Mouse (Mus musculus): ENCODE data around the gene Cobl. TPM values are rescaled to one million over a fixed set of nuclear protein-coding genes. Genes with fewer than 3 reads are reported as not detected.

The Cobl gene
- polyA plus RNA-seq, 1 experiment from 2014 or later, result 3.3 TPM

- Histone ChIP-seq H3K27ac (ENCODE audit: low read depth, low read length) (no peak overlapping the region), H3K4me2 (replicated peaks; ENCODE audit: low read depth, low read length) (no peak overlapping the region), H3K4me3 (ENCODE audit: low read depth, low read length) (no peak overlapping the region), H3K4me1 (replicated peaks; ENCODE audit: control insufficient read depth, insufficient read depth, low read length) (no peaks in the 10 kb centered on the region), H3K9ac (ENCODE audit: low read depth, low read length) (no peak overlapping the region), H3K27me3 (ENCODE audit: control insufficient read depth, insufficient read depth, low read length) (no peaks in the 10 kb centered on the region), H3K9me3 (ENCODE audit: control insufficient read depth, low read length) (no peaks in the 10 kb centered on the region), H3K36me3 (ENCODE audit: control insufficient read depth, insufficient read depth, low read length) (no peaks in the 10 kb centered on the region)
- no peak for DNase-seq (ENCODE audit: low spot score)
- peak; percentile 34; the same call in 1 of the 2 replicates for ATAC-seq (ENCODE audit: low FRiP score)
- 76% methylated on average over 5 of the region's 5 CpGs for WGBS
Observed at GRCm38 (mm10) chr11:12257324-12258118, 207.2 kb downstream of the Cobl start.

GRCm38 (mm10) chr11:12245327-12245915 lies 219.3 kb downstream of the Cobl start:
- 76% methylated on average over 4 of the region's 4 CpGs for WGBS
- no peaks in the 10 kb centered on the region for H3K36me3 ChIP-seq (ENCODE audit: control insufficient read depth, insufficient read depth, low read length)
- no peak overlapping the region for H3K4me2 ChIP-seq (replicated peaks; ENCODE audit: low read depth, low read length)

GRCm38 (mm10) chr11:12236341-12236740 lies 228.4 kb downstream of the Cobl start:
- H3K36me3 ChIP-seq (ENCODE audit: control insufficient read depth, insufficient read depth, low read length), result no peaks in the 10 kb centered on the region
- no peak overlapping the region for H3K9ac ChIP-seq (ENCODE audit: low read depth, low read length)
- H3K9me3 ChIP-seq (ENCODE audit: control insufficient read depth, low read length), result no peaks in the 10 kb centered on the region
- no peak for DNase-seq (ENCODE audit: low spot score)
- no peak overlapping the region for H3K4me2 ChIP-seq (replicated peaks; ENCODE audit: low read depth, low read length)
- no peak overlapping the region for H3K27ac ChIP-seq (ENCODE audit: low read depth, low read length)
- 56% methylated on average over 1 of the region's 1 CpGs for WGBS
- ATAC-seq (ENCODE audit: low FRiP score), result no peak
- no peaks in the 10 kb centered on the region for H3K27me3 ChIP-seq (ENCODE audit: control insufficient read depth, insufficient read depth, low read length)
- no peak overlapping the region for H3K4me3 ChIP-seq (ENCODE audit: low read depth, low read length)
- H3K4me1 ChIP-seq (replicated peaks; ENCODE audit: control insufficient read depth, insufficient read depth, low read length), result no peaks in the 10 kb centered on the region

More at GRCm38 (mm10) chr11:12245327-12245915, 219.3 kb downstream of the Cobl start:
- Histone ChIP-seq H3K9me3 (ENCODE audit: control insufficient read depth, low read length) (no peaks in the 10 kb centered on the region), H3K9ac (ENCODE audit: low read depth, low read length) (no peak overlapping the region), H3K4me1 (replicated peaks; ENCODE audit: control insufficient read depth, insufficient read depth, low read length) (no peaks in the 10 kb centered on the region), H3K4me3 (ENCODE audit: low read depth, low read length) (no peak overlapping the region), H3K27ac (ENCODE audit: low read depth, low read length) (no peak overlapping the region), H3K27me3 (ENCODE audit: control insufficient read depth, insufficient read depth, low read length) (no peaks in the 10 kb centered on the region)
- no peak for ATAC-seq (ENCODE audit: low FRiP score)
- no peak for DNase-seq (ENCODE audit: low spot score)

- WGBS, result 84% methylated on average over 4 of the region's 4 CpGs
- Histone ChIP-seq H3K4me2 (replicated peaks; ENCODE audit: low read depth, low read length) (no peak overlapping the region), H3K9me3 (ENCODE audit: control insufficient read depth, low read length) (no peaks in the 10 kb centered on the region), H3K4me3 (ENCODE audit: low read depth, low read length) (no peak overlapping the region), H3K36me3 (ENCODE audit: control insufficient read depth, insufficient read depth, low read length) (no peaks in the 10 kb centered on the region), H3K27me3 (ENCODE audit: control insufficient read depth, insufficient read depth, low read length) (no peaks in the 10 kb centered on the region), H3K9ac (ENCODE audit: low read depth, low read length) (no peak overlapping the region), H3K4me1 (replicated peaks; ENCODE audit: control insufficient read depth, insufficient read depth, low read length) (no peaks in the 10 kb centered on the region), H3K27ac (ENCODE audit: low read depth, low read length) (no peak overlapping the region)
- DNase-seq (ENCODE audit: low spot score) (no peak), ATAC-seq (ENCODE audit: low FRiP score) (no peak)
Observed at GRCm38 (mm10) chr11:12234876-12235275, 229.9 kb downstream of the Cobl start.

- Histone ChIP-seq H3K36me3 (ENCODE audit: control insufficient read depth, insufficient read depth, low read length) (no peaks in the 10 kb centered on the region), H3K9me3 (ENCODE audit: control insufficient read depth, low read length) (no peaks in the 10 kb centered on the region), H3K27me3 (ENCODE audit: control insufficient read depth, insufficient read depth, low read length) (no peaks in the 10 kb centered on the region), H3K4me1 (replicated peaks; ENCODE audit: control insufficient read depth, insufficient read depth, low read length) (no peaks in the 10 kb centered on the region), H3K27ac (ENCODE audit: low read depth, low read length) (no peak overlapping the region), H3K4me2 (replicated peaks; ENCODE audit: low read depth, low read length) (no peak overlapping the region), H3K4me3 (ENCODE audit: low read depth, low read length) (no peak overlapping the region), H3K9ac (ENCODE audit: low read depth, low read length) (no peak overlapping the region)
- ATAC-seq (ENCODE audit: low FRiP score) (no peak), DNase-seq (ENCODE audit: low spot score) (no peak)
- 100% methylated on average over 1 of the region's 1 CpGs for WGBS
Observed at GRCm38 (mm10) chr11:12234126-12234525, 230.6 kb downstream of the Cobl start.

- H3K9me3 ChIP-seq (ENCODE audit: control insufficient read depth, low read length), result no peaks in the 10 kb centered on the region
- DNase-seq (ENCODE audit: low spot score), result no peak
- no peak overlapping the region for H3K9ac ChIP-seq (ENCODE audit: low read depth, low read length)
- no peaks in the 10 kb centered on the region for H3K27me3 ChIP-seq (ENCODE audit: control insufficient read depth, insufficient read depth, low read length)
- no peak overlapping the region for H3K4me3 ChIP-seq (ENCODE audit: low read depth, low read length)
- ATAC-seq (ENCODE audit: low FRiP score), result no peak
- WGBS, result 88% methylated on average over 3 of the region's 3 CpGs
- no peak overlapping the region for H3K27ac ChIP-seq (ENCODE audit: low read depth, low read length)
- no peaks in the 10 kb centered on the region for H3K4me1 ChIP-seq (replicated peaks; ENCODE audit: control insufficient read depth, insufficient read depth, low read length)
- no peaks in the 10 kb centered on the region for H3K36me3 ChIP-seq (ENCODE audit: control insufficient read depth, insufficient read depth, low read length)
- H3K4me2 ChIP-seq (replicated peaks; ENCODE audit: low read depth, low read length), result no peak overlapping the region
Observed at GRCm38 (mm10) chr11:12232743-12233125, 232.0 kb downstream of the Cobl start.

- H3K9me3 ChIP-seq (ENCODE audit: control insufficient read depth, low read length), result no peaks in the 10 kb centered on the region
- 91% methylated on average over 10 of the region's 10 CpGs for WGBS
- ATAC-seq (ENCODE audit: low FRiP score) (no peak), DNase-seq (ENCODE audit: low spot score) (no peak)
- no peak overlapping the region for H3K4me2 ChIP-seq (replicated peaks; ENCODE audit: low read depth, low read length)
- no peak overlapping the region for H3K9ac ChIP-seq (ENCODE audit: low read depth, low read length)
- no peaks in the 10 kb centered on the region for H3K36me3 ChIP-seq (ENCODE audit: control insufficient read depth, insufficient read depth, low read length)
- H3K27ac ChIP-seq (ENCODE audit: low read depth, low read length), result no peak overlapping the region
- no peaks in the 10 kb centered on the region for H3K4me1 ChIP-seq (replicated peaks; ENCODE audit: control insufficient read depth, insufficient read depth, low read length)
- H3K27me3 ChIP-seq (ENCODE audit: control insufficient read depth, insufficient read depth, low read length), result no peaks in the 10 kb centered on the region
- H3K4me3 ChIP-seq (ENCODE audit: low read depth, low read length), result no peak overlapping the region
Observed at GRCm38 (mm10) chr11:12232041-12232742, 232.6 kb downstream of the Cobl start.

GRCm38 (mm10) chr11:12231481-12232035 lies 233.2 kb downstream of the Cobl start:
- Histone ChIP-seq H3K9me3 (ENCODE audit: control insufficient read depth, low read length) (no peaks in the 10 kb centered on the region), H3K4me3 (ENCODE audit: low read depth, low read length) (no peak overlapping the region), H3K9ac (ENCODE audit: low read depth, low read length) (no peak overlapping the region), H3K27ac (ENCODE audit: low read depth, low read length) (no peak overlapping the region), H3K27me3 (ENCODE audit: control insufficient read depth, insufficient read depth, low read length) (no peaks in the 10 kb centered on the region), H3K4me2 (replicated peaks; ENCODE audit: low read depth, low read length) (no peak overlapping the region), H3K4me1 (replicated peaks; ENCODE audit: control insufficient read depth, insufficient read depth, low read length) (no peaks in the 10 kb centered on the region), H3K36me3 (ENCODE audit: control insufficient read depth, insufficient read depth, low read length) (no peaks in the 10 kb centered on the region)
- ATAC-seq (ENCODE audit: low FRiP score) (no peak), DNase-seq (ENCODE audit: low spot score) (no peak)
- 76% methylated on average over 6 of the region's 6 CpGs for WGBS

All from hindbrain, embryonic 11.5 days (tissue).